Mouse (Mus musculus) neural tube, embryonic 13.5 days (tissue): ENCODE data around the gene Pold1. TPM values are rescaled to one million over a fixed set of nuclear protein-coding genes. Genes with fewer than 3 reads are reported as not detected.

Experiments used
- ATAC-seq: fragments of 200-750 bp; cut with Nextera tagmentation; 2 replicates; pipeline ENCODE4 v1.8.0; 2017; ENCODE audit warnings: low read depth, mild to moderate bottlenecking, moderate TSS enrichment, moderate library complexity
- H3K27ac ChIP-seq: fragments of 300-500 bp; sonication (generic); replicated peaks from 2 replicates; pipeline ENCODE4 v1.5.1; 2015; ENCODE audit warnings: moderate library complexity, mild to moderate bottlenecking, inconsistent platforms
- H3K27me3 ChIP-seq: fragments of 300-500 bp; sonication (generic); 2 replicates; pipeline ENCODE4 v1.6.1; 2015; ENCODE audit warnings: mild to moderate bottlenecking, inconsistent platforms
- H3K36me3 ChIP-seq: fragments of 300-500 bp; sonication (generic); 2 replicates; pipeline ENCODE4 v1.6.1; 2015; ENCODE audit warnings: mild to moderate bottlenecking, inconsistent platforms
- H3K4me1 ChIP-seq: fragments of 300-500 bp; sonication (generic); replicated peaks from 2 replicates; pipeline ENCODE4 v1.6.1; 2015; ENCODE audit warnings: inconsistent platforms
- H3K4me2 ChIP-seq: fragments of 300-500 bp; sonication (generic); 2 replicates; pipeline ENCODE4 v1.6.1; 2015; ENCODE audit warnings: inconsistent platforms, mild to moderate bottlenecking, moderate library complexity
- H3K4me3 ChIP-seq: fragments of 300-500 bp; sonication (generic); 2 replicates; pipeline ENCODE4 v1.5.1; 2015; ENCODE audit warnings: mild to moderate bottlenecking, inconsistent platforms
- H3K9ac ChIP-seq: fragments of 300-500 bp; sonication (generic); 2 replicates; pipeline ENCODE4 v1.6.1; 2015; ENCODE audit warnings: moderate library complexity, mild to moderate bottlenecking, inconsistent platforms
- H3K9me3 ChIP-seq: fragments of 300-500 bp; sonication (generic); 2 replicates; pipeline ENCODE4 v1.6.1; 2016; ENCODE audit warnings: inconsistent platforms
- WGBS: fragments of 180-500 bp; shearing (Covaris S2); methylation state at CpG from one replicate; pipeline ENCODE4 v1.1.7; 2015; 5-methylcytosine and 5-hydroxymethylcytosine counted together
- polyA plus RNA-seq: library from polyadenylated mRNA; unstranded; fragments of >200 nt; fragmentation: Nextera tagmentation; extraction: Ambion mirVana; gene quantifications from 2 replicates; pipeline ENCODE4 v1.2.1, GENCODE M21; 2015

Gene Pold1
- 22.5 and 22.7 TPM in 2 replicates for polyA plus RNA-seq

DNA sequence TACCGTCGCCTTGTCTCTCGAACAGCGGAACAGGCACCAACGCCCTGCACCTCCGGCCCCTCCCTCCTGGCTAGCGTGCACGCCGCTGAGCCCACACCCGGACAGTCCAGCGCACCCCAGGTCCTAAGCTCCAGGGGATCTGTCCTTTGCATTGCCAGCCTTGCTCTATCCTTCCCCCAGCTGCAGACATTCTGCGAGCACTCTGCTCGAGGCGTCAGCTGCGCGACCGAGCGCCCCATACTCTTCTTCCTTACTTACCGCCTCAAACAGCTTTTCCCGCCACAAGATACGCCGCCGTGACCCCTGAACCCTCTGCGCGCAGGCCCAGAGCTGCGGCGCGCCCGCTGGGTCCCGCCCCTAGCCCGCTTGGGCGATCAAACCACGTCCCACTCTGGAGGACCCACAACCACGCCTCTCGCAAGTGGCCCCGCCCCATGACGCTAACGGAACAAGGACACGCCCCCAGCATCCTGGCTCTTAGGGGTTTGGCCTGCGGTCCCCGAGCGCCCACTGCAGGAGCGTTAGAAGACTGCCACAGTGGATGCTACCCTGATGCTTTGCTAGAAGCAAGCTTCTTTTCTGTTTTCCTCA, at the start of gene Pold1:
Gene Pold1, minus strand, starts transcription at position 353 of the 591 bp plus-strand sequence.
- H3K9ac ChIP-seq = peak within 1 kb of the TSS; percentile 74
- H3K9me3 ChIP-seq = no peaks in the 10 kb centered on the region
- H3K27ac ChIP-seq = 0 out of 2 replicates have a peak within 1 kb of the TSS, but pooled peaks have one; percentile 63
- no peaks in the 10 kb centered on the region for H3K27me3 ChIP-seq
- under 1% methylated on average over 43 of the region's 43 CpGs for WGBS
- ATAC-seq = peak; percentile 87
- peaks cover 33% of the 10 kb centered on the region for H3K36me3 ChIP-seq
- peak within 1 kb of the TSS; percentile 94 for H3K4me2 ChIP-seq
- H3K4me3 ChIP-seq = peak within 1 kb of the TSS; percentile 57
- peaks cover 27% of the 10 kb centered on the region for H3K4me1 ChIP-seq

DNA sequence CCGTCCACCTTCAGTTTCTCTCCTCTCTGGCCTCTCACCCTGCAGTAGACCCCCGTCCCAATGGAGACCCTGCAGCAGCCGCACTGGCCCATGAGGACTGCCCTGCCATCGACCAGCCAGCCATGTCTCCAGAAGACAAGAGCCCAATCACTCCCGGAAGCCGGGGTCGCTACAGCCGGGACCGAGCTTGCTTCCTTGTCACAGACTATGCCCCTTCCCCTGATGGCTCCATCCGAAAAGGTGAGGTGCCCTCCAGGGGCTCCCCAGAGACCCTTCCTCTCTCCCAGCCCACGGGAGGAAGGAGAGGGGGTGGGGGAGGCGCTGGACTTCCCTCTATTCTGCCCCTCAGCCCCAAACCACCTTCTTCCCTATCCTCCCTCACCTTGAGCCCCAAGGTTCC, 49.7 kb upstream of the Pold1 start:
- H3K4me2 ChIP-seq = no peak overlapping the region
- 89% methylated on average over 12 of the region's 12 CpGs for WGBS
- ATAC-seq = no peak

DNA sequence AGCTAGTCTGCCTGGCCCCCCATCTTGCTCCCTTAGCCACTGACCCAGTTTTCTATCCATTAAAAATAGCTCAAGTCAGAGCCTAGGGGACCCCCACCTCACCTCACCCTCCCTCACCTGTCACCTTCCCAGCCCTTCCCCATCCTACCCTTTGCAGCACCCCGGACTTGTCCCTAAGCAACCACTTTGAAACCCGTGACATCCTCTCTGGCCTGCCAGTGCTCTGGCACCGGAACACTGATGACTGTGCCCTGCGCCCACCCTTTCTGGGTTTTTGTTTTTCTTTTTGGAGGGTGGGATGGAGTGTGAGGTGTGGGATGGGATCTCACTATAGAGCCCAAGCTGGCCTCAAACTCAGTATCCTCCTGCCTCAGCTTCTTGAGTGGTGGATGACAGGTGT, 49.0 kb upstream of the Pold1 start:
- no peaks in the 10 kb centered on the region for H3K9me3 ChIP-seq
- H3K4me2 ChIP-seq = no peak overlapping the region
- no peak for ATAC-seq
- H3K36me3 ChIP-seq = peaks cover 11% of the 10 kb centered on the region
- H3K27ac ChIP-seq = no peak overlapping the region
- no peak overlapping the region for H3K9ac ChIP-seq
- H3K27me3 ChIP-seq = peaks cover 27% of the 10 kb centered on the region
- 96% methylated on average over 4 of the region's 4 CpGs for WGBS
- H3K4me1 ChIP-seq = peaks cover 37% of the 10 kb centered on the region
- H3K4me3 ChIP-seq = no peak overlapping the region

More for the DNA sequence above, 49.7 kb upstream of the Pold1 start:
- H3K4me3 ChIP-seq = no peak overlapping the region
- no peaks in the 10 kb centered on the region for H3K9me3 ChIP-seq
- H3K27ac ChIP-seq = no peak overlapping the region
- H3K27me3 ChIP-seq = peaks cover 27% of the 10 kb centered on the region
- H3K4me1 ChIP-seq = peaks cover 37% of the 10 kb centered on the region
- no peak overlapping the region for H3K9ac ChIP-seq
- H3K36me3 ChIP-seq = peaks cover 11% of the 10 kb centered on the region

DNA sequence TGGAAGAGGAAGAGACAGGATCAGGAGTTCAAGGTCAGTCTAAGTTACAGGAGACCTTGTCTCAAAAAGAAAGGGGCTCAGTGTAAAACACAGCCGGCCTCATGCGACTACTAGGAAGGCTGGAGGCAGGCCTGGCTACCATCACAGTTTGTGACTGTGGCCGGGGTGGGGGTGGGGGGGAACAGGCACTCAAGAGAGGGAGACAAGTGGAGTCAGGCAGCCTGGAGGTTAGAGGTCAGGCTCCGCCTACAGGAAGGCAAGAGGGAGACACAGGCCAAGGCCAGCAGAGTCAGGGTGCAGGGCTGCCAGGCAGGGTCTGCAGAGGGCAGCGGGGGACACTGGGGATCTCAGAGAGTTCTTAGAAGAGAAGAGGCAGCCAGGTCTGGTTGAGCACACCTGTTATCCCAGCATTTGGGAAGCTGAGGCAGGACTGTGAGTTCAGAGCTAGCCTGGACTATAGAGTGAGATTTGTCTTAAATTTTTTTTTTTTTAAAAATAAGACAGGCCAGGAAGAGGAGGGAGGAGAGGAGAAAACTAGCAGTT, 48.4 kb upstream of the Pold1 start:
- ATAC-seq = no peak
- WGBS = 72% methylated on average over 5 of the region's 5 CpGs
- no peak overlapping the region for H3K27ac ChIP-seq

DNA sequence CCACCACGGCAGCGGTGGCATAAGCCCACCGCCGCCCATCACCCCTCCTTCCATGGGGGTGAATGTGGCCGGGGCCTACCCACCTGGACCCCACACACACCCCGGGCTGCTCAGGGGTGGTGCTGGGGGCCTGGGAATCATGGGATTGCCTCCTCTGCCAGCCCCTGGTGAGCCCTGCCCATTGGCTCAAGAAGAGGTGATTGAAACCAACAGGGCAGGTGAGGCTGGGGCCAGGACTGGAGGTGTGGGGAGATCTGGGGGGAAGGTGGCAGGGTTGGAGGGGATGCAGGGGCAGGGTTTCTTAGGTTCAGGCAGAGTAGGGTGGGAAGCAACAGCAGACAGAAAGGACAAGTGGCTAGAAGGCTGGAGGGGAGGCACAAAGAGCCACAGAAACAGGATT, 47.4 kb upstream of the Pold1 start:
- 89% methylated on average over 6 of the region's 6 CpGs for WGBS
- Histone ChIP-seq H3K27ac (no peak overlapping the region), H3K9ac (no peak overlapping the region), H3K4me3 (no peak overlapping the region), H3K9me3 (no peaks in the 10 kb centered on the region), H3K36me3 (peaks cover 11% of the 10 kb centered on the region), H3K27me3 (peaks cover 26% of the 10 kb centered on the region), H3K4me1 (peaks cover 38% of the 10 kb centered on the region), H3K4me2 (no peak overlapping the region)
- no peak for ATAC-seq

More for the DNA sequence above, 48.4 kb upstream of the Pold1 start:
- Histone ChIP-seq H3K36me3 (peaks cover 11% of the 10 kb centered on the region), H3K9ac (no peak overlapping the region), H3K4me2 (no peak overlapping the region), H3K27me3 (peaks cover 28% of the 10 kb centered on the region), H3K4me3 (no peak overlapping the region), H3K4me1 (peaks cover 37% of the 10 kb centered on the region), H3K9me3 (no peaks in the 10 kb centered on the region)

DNA sequence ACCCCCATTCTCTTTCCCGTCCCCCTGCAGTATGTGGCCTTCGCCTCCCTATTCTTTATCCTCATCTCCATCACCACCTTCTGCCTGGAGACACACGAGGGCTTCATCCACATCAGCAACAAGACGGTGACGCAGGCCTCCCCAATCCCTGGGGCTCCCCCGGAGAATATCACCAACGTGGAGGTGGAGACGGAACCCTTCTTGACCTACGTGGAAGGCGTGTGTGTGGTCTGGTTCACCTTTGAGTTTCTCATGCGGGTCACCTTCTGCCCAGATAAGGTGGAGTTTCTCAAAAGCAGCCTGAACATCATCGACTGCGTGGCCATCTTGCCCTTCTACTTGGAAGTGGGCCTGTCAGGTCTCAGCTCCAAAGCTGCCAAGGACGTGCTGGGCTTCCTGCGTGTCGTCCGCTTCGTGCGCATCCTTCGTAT, 46.5 kb upstream of the Pold1 start:
- Histone ChIP-seq H3K4me1 (peaks cover 42% of the 10 kb centered on the region), H3K4me2 (no peak overlapping the region), H3K36me3 (peaks cover 11% of the 10 kb centered on the region), H3K9ac (no peak overlapping the region), H3K4me3 (no peak overlapping the region), H3K27ac (no peak overlapping the region), H3K27me3 (peaks cover 22% of the 10 kb centered on the region), H3K9me3 (no peaks in the 10 kb centered on the region)
- no peak for ATAC-seq
- 93% methylated on average over 20 of the region's 20 CpGs for WGBS

DNA sequence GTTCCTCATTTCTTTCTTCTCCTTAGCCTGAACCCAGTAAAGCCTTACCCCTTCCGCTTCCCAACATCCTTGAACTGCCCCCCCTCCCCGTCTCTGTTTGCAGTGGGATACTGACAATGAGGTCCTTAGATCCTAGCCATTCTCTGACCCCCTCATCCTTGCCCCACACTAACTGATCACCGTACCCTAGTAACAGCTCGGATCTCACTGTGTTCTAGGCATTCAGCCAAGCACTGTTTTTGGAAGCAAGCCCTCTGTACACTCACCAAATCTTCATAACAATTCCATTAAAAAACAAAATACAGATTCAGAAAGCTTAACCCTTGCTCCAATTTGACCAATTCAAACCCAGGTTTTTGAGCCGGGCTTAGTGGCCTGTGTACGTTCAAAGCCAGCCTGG, 45.6 kb upstream of the Pold1 start:
- no peak for ATAC-seq
- peaks cover 50% of the 10 kb centered on the region for H3K4me1 ChIP-seq
- peaks cover 11% of the 10 kb centered on the region for H3K36me3 ChIP-seq
- H3K27me3 ChIP-seq = peaks cover 22% of the 10 kb centered on the region
- H3K9ac ChIP-seq = peak overlapping the region; percentile 84
- WGBS = 60% methylated on average over 6 of the region's 6 CpGs
- H3K27ac ChIP-seq = peak overlapping the region; percentile 76
- H3K9me3 ChIP-seq = no peaks in the 10 kb centered on the region
- H3K4me3 ChIP-seq = peak overlapping the region; percentile 64
- H3K4me2 ChIP-seq = peak overlapping the region; percentile 92

DNA sequence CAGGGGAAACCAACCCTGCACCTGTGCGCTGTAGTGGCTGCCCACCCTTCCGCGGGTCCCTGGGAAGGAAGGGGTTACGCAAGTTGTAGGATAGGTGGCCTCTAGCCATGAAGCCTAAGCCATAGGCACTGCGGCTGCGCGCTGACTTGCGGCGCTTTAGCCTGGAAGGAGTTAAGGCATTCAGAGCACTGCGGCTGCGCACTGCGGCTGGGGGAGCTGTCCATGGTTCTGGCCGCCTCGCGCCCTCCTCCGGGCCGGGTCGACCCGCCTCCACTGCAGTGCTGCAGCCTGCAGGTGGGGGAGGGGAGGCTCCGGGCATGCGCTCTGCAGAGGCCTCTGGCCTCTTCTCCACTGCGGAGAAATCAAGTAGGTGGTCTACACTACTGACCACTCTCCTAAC, 45.1 kb upstream of the Pold1 start:
- Histone ChIP-seq H3K9me3 (no peaks in the 10 kb centered on the region), H3K4me1 (peaks cover 55% of the 10 kb centered on the region), H3K4me2 (peak overlapping the region; percentile 92), H3K9ac (peak overlapping the region; percentile 84), H3K27ac (peak overlapping the region; percentile 76), H3K27me3 (peaks cover 22% of the 10 kb centered on the region), H3K4me3 (peak overlapping the region; percentile 64), H3K36me3 (peaks cover 11% of the 10 kb centered on the region)
- WGBS = under 1% methylated on average over 22 of the region's 22 CpGs
- peak; percentile 45 for ATAC-seq

DNA sequence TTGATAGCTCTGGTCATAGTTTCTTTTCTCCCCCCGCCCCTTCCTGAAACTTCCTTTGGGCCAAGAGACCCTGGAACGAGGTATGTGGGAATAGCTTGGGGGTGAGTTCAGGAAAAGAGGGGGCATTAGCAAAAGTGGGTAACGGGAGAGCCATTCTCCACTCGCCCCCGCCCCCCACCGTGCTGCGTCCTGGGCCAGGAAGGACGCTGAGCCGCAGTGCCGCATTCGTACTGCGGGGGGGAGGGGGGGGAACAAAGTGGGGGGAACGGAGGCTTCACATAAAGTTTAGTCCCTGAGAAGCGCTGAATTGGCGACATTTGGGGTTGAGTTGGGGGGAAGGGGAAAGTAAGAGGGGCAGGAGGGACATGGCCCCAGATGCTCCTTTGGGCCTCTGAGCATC, 44.4 kb upstream of the Pold1 start:
- Histone ChIP-seq H3K27ac (no peak overlapping the region), H3K27me3 (peaks cover 27% of the 10 kb centered on the region), H3K9ac (peak overlapping the region; percentile 84), H3K4me1 (peaks cover 62% of the 10 kb centered on the region), H3K4me3 (peak overlapping the region; percentile 64), H3K9me3 (no peaks in the 10 kb centered on the region), H3K4me2 (peak overlapping the region; percentile 92), H3K36me3 (peaks cover 11% of the 10 kb centered on the region)
- no peak for ATAC-seq
- WGBS = 4% methylated on average over 8 of the region's 15 CpGs

DNA sequence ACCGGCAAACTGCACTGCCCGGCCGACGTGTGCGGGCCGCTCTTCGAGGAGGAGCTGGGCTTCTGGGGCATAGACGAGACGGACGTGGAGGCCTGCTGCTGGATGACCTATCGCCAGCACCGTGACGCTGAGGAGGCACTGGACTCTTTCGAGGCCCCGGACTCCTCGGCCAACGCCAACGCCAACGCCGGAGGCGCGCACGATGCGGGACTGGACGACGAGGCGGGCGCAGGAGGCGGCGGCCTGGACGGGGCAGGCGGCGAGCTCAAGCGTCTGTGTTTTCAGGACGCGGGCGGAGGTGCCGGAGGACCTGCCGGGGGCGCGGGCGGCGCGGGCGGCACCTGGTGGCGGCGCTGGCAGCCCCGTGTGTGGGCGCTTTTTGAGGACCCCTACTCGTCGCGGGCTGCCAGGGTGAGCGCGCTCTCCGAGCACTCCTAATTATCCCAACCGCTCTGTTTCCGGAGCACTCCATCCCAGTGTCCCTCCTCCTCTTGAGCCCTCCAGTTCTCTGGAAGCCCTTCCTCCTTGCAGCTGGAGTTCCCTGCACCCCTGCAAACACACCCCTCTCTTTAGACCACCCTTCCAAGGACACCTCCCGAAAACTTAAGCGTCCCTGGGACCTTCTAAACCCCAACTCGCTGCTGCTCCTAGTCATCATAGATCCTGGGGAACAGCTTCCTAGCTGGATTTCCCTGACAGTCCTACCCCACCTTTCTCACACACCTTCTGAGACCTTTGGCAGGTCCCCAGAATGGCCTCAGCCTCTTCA, 42.9 kb upstream of the Pold1 start:
- H3K4me2 ChIP-seq = peak overlapping the region; percentile 92
- peak overlapping the region; percentile 82 for H3K27ac ChIP-seq
- ATAC-seq = no peak
- H3K9me3 ChIP-seq = no peaks in the 10 kb centered on the region
- H3K9ac ChIP-seq = peak overlapping the region; percentile 84
- peaks cover 11% of the 10 kb centered on the region for H3K36me3 ChIP-seq
- peaks cover 39% of the 10 kb centered on the region for H3K27me3 ChIP-seq
- under 1% methylated on average over 59 of the region's 60 CpGs for WGBS
- H3K4me1 ChIP-seq = peaks cover 74% of the 10 kb centered on the region
- H3K4me3 ChIP-seq = peak overlapping the region; percentile 64

DNA sequence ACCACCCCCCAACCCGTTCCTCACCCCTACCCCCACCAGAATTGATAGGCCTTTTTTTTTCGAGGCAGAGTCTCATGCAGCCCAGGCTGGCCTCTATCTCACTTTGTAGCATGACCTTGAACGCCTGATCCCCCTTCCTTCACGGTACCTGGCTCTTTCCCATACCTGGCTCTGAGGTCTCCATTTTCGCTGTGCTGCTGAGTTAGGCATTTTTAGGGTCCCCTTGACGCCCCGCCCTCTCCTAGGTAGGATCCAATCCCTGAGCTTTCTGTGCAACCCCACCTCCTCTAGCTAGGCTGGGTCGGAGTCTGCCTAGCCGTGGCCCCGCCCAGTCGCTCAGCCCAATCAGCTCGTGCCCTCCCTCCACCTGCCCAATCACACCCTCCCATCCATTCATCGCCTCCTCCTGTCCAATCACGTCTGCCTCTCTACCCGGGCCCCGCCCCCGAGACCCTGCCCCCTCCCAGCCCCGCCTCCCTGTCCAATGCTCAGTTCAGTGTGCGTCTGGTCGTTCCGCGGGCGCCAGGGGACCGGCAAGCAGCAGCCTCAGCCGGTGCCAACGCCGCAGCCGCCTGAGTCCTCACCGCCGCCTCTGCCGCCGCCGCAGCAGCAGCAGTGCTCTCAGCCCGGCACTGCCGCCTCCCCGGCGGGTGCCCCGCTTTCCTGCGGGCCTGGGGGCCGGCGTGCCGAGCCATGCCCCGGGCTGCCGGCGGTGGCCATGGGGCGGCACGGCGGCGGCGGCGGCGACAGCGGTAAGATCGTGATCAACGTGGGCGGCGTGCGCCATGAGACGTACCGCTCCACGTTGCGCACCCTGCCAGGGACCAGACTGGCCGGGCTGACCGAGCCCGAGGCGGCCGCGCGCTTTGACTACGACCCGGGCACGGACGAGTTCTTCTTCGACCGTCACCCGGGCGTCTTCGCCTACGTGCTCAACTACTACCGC, 42.0 kb upstream of the Pold1 start, which contains the start of gene Kcnc3:
Gene Kcnc3, plus strand, starts transcription at position 263 of the 946 bp plus-strand sequence.
- under 1% methylated on average over 80 of the region's 80 CpGs for WGBS
- peaks cover 39% of the 10 kb centered on the region for H3K27me3 ChIP-seq

More for the DNA sequence above, 42.0 kb upstream of the Pold1 start, which contains the start of gene Kcnc3:
- Histone ChIP-seq H3K36me3 (peaks cover 4% of the 10 kb centered on the region), H3K4me2 (peak within 1 kb of the TSS; percentile 92), H3K4me3 (peak within 1 kb of the TSS; percentile 64), H3K9me3 (no peaks in the 10 kb centered on the region), H3K27ac (peak within 1 kb of the TSS; percentile 82), H3K4me1 (peaks cover 77% of the 10 kb centered on the region), H3K9ac (peak within 1 kb of the TSS; percentile 84)
- ATAC-seq = peak; percentile 92
